Mouse (Mus musculus) right cerebral cortex, adult 2 months (tissue): ENCODE data around the gene Naaladl1.
A peak's percentile ranks its signal among the peaks of the same experiment; 100 is the strongest.

Experiments
- DNase-seq, 2 experiments: peaks; one replicate each; pipeline ENCODE4 v3.0.0; 2021 to 2022; ENCODE audit warnings: low spot score in 2 of 2

The Naaladl1 gene

DNA sequence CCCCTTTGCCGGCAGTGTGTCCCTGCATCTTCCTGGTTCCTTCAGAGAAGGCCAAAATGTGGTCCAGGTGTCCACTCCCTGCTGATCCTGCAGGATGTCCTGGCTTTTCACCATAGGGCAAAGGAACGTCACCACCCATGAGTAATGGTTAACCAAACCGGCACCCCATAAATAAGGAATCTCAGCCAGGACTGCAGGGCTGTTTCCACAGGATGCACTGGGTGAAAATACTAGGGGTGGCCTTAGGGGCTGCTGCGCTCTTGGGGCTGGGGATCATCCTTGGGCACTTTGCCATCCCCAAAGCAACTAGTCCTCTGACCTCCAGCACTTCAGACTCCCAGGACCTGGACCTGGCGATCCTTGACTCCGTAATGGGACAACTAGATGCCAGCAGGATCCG, at the start of gene Naaladl1:
Gene Naaladl1, plus strand, starts transcription at position 197 of the 400 bp plus-strand sequence.
- no peak for DNase-seq

GRCm38 (mm10) chr19:6056696-6057095, 48.9 kb upstream of the Naaladl1 start:
- no peak for DNase-seq

DNA sequence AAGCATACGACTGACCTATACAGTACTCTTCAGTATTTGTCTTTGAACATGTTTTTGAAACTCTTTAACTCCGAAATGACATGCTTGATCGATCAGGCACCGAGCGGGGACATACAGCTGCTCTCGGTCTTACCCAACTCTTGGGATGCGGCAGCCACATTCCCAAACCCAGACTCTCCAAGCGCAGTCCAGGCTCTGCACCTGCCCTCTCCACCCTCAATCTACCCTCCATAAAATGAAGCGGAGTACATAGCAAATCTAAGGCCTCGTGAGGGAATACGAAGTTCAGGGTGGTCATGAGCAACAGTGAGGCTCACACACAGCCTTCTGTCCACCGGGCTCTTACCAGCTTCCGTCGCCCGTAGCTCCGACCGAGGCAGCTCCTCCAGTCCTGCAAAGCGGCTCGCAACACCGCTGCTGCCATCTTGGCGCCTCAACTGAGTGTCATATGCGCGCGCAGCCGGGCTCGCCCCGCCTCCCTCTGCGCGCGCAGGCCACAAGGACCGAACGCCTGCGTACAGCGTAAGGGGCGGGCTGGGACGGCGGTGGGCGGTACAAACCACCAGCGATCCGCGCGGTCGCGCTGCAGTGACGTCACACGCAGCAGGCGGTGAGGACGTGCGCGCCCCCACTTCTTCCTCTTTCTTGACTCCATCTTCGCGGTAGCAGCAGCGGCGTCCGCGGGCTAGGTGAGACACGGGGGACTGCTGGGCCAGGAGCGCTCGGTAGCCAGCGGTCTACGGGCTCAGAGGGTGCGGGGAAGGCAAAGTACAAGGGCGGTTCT, 48.1 kb upstream of the Naaladl1 start, which contains the start of the genes Mrpl49 and Fau:
Gene Mrpl49, minus strand, starts transcription at position 473 of the 784 bp plus-strand sequence.
Gene Fau, plus strand, starts transcription at position 532 of the 784 bp plus-strand sequence.
- peak; percentile 99 to 100 for DNase-seq

DNA sequence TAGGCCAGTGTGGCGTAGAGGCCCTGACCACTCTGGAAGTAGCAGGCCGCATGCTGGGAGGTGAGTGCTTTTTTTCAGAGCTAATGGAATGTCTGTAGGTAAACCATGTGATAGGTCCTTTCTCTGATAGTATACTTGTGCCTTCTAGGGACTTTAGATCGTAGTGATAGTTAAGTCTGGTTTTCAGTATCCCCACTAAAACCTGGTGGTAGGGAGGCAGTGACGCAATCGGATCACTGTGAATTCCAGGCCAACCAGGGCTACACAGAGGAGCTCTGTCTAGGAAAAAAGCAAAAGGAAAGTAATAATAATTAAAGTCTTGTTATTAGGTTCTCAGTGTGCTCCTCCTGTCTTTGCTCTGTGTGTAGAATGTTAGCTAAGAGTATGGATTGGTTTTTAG, 47.1 kb upstream of the Naaladl1 start:
- no peak for DNase-seq

DNA sequence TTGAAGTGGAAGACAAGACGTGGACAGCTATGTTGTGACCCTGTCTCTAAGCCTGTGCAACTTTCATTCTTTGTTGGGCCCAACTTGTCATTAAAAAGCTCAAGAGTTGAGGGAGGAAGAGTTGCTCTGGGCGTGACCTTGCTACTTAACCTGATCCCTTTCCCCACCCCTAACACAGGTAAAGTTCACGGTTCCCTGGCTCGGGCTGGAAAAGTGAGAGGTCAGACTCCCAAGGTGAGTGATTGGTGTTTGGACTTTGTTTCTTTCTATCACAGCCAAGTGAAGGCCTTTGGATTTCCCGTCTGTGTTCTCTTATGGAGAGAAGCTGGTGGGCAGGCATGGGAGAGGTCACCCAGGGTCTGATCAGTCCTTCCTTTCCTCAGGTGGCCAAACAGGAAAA, 46.6 kb upstream of the Naaladl1 start:
- no peak for DNase-seq

DNA sequence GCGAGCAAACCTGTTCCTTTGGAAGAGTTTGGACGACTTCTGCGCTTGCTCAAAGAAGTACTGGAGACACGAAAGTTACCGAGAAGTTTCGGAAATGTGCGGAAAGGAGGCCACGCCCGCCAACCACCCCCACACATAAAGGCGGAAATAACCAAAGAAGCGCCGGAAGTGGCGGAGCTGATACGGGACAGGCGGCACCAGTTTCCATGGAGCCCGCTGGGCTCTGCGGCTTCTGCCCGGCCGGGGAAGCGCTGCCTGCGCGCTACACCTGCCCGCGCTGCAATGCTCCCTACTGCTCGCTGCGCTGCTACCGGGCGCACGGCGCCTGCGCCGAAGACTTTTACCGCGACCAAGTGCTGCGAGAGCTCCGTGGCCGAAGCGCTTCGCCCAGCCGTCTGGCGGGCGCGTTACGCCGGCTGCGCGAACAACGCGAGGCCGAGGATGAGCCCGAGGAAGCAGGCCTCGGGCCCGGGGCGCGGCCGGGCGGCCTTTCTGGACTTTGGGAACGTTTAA, 44.5 kb upstream of the Naaladl1 start, which contains the start of gene Znhit2:
Gene Znhit2, plus strand, starts transcription at position 172 of the 513 bp plus-strand sequence.
- DNase-seq, result peak; percentile 95 to 96

GRCm38 (mm10) chr19:6061641-6062302, 43.8 kb upstream of the Naaladl1 start:
- peak; percentile 35 to 42 for DNase-seq

DNA sequence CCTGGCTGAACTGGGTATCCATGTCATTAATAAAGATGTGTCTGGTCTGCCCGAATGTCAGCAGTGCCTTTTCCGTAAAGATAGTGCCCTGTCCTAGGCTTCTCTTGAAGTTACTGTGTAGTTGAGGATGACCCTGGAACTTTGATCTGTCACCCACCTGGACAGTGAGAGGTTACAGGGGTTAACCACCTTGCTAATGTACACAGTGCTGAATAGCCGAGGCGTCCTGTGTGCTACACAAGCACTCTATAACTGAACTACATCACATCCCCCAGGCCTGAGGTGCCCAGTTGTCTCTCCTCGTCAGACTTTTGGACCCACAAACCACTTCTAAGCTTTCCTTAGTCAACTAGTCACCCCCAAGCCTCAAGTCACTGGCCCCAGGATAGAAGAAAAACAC, 43.2 kb upstream of the Naaladl1 start:
- DNase-seq, result no peak

DNA sequence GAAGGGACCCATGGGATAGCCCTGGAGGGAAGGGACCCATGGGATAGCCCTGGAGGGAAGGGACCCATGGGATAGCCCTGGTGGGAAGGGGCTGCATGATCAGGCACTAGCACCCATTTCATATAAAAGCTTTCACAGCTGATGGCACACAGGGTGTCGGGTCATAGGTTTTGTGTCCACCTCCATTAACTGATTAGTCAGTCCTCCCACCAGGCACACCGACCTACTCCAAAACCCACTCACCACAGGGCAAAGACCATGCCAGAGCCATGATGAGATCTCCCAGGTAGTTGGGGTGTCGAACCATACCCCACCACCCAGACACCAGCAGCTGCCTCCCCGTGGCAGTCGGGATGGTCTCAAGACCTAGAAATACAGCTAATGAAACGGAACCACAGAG, 42.5 kb upstream of the Naaladl1 start:
- DNase-seq, result no peak

GRCm38 (mm10) chr19:6066571-6066970, 39.0 kb upstream of the Naaladl1 start:
- peak in 1 of 2 experiments; percentile 20 for DNase-seq

DNA sequence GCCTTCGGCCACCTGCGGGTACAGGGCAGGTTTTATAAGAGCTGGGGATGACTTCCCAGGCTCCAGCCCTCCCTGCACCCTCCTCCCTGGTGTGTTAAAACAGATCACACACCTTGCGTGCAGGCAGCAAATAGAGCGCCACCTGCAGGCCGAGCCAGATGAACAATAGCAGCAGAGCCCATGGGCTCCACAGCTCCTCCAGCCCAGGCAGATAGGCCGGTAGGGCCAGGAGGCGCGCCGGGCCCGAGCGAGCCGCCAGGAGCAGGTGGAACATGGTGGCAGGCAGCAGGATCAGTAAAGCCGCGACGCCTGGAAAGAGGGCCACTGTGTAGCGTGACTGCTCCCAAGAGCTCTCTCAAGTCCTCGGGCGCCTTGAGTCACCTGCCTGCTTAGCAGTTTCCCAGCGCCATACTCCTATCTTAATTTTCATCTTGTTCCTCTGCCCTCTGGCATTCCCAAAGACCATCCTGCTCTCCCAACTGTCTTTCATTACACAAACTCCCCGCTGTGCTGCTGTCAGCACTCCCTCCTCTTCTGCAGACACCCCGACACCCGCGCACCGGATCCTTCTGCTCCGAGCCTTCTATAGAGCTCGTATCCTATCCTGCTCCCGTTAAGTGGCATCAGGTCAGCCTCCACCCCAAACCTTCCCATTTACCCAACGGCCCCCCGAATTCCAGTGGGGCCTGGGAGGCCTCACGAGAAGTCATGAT, 38.4 kb upstream of the Naaladl1 start:
- DNase-seq, result peak; percentile 83 to 89

DNA sequence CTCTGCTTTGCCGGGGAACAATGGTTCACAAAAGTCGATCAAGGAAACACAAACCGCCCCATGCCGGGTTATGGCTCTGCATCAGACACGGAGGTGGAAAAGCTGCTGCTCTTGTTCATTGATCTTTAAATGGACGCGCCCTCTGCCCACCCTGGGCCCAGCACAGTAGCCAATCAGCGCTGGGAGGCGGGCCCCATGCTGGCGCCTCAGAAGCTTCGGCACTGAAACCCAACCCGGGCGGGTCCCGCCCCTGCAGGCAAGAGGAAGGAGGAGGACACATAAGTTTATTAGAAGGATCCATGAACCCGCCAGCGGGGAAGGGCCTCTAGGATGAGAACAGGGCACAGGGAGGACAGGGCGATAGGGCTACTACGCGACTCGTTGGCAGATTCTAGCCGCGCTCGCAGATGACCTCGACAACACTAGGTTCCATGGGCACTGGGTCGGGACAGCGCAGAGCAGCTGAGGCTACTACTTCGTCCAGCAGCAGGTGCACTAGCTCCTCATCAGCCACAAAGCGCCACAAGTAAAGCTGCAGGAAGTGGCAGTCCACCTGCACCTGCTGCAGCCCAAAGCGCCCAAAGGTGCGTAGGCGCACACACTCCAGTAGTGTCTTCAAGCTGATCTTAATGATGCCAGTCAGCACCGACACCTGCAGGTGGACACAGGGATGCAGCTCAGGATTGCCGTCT, 37.7 kb upstream of the Naaladl1 start, which contains the start of gene Tm7sf2:
Gene Tm7sf2, minus strand, starts transcription at position 650 of the 692 bp plus-strand sequence.
- peak; percentile 85 to 87 for DNase-seq

- no peak for DNase-seq
Measured at GRCm38 (mm10) chr19:6068951-6069350, 36.6 kb upstream of the Naaladl1 start.

GRCm38 (mm10) chr19:6069851-6070250, 35.7 kb upstream of the Naaladl1 start:
- no peak for DNase-seq

DNA sequence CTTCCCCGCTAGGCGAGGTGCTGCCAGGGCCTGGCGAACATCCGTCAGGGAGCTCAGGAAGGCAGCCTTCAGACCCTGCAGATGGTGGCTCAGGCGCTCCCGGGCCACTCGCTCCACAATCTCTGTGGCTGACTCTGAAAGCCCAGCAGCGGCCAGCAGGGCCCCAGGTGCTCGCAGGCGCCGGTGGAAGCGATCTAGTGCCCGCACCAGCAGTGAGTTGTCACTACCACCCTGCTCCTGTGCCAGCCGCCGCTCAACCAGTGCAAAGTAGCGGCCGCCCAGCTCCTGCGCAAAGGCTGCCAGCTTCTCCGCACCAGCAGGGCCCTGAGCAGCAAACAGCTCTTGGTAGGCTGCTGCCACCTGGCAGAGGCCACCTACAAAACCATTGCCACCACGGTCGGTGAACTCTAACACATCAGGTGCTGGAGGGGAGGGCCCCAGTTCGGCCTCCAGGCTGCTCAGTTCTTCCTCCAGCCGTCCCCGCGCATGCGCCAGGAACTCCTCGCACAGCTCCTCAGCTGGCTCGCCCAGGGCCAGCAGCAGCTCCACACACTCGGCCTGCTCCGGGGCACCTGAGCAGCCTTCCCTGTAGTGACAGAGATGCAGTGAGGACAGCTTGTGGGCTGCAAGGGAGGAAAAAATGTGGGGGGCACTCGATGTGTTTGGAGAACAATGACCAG, 34.9 kb upstream of the Naaladl1 start:
- no peak for DNase-seq

DNA sequence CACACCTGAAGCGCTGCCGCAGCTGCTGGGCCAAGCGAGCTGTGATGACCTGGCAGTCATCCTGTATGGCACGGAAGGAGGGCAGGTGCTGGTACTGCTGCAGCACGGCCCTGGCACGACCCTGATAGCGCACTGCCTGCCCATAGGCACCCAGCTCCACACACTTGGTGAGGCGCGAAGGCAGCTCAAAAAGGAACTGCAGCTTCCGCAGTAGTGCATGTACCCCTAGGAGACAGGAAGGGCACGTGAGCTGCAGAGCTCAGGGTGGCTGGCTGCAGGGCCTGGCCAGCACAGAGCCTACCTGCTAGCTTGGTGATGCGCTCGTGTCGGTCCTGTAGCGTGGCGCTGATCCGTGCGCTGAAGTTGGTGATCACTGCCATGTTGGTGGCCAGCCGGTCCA, 34.3 kb upstream of the Naaladl1 start:
- no peak for DNase-seq

DNA sequence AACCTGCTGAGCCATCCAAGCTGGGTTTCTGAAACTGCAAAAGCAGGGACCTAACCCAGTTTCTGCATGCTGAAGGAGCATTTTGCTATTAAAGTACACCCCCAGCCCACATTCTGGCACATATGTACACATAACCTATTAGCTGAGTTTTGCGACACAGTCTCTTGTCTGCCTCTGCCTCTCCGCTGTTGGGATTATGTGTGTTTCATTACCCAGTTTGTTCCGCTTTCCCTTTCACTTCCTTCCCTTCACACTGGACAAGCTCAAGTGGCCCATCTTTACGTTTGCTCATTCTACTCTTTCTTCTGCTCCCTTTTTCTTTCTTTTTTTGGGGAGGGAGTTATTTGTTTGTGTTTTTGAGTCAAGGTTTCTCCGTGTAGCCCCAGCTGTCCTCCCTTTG, 31.7 kb upstream of the Naaladl1 start:
- DNase-seq, result no peak

DNA sequence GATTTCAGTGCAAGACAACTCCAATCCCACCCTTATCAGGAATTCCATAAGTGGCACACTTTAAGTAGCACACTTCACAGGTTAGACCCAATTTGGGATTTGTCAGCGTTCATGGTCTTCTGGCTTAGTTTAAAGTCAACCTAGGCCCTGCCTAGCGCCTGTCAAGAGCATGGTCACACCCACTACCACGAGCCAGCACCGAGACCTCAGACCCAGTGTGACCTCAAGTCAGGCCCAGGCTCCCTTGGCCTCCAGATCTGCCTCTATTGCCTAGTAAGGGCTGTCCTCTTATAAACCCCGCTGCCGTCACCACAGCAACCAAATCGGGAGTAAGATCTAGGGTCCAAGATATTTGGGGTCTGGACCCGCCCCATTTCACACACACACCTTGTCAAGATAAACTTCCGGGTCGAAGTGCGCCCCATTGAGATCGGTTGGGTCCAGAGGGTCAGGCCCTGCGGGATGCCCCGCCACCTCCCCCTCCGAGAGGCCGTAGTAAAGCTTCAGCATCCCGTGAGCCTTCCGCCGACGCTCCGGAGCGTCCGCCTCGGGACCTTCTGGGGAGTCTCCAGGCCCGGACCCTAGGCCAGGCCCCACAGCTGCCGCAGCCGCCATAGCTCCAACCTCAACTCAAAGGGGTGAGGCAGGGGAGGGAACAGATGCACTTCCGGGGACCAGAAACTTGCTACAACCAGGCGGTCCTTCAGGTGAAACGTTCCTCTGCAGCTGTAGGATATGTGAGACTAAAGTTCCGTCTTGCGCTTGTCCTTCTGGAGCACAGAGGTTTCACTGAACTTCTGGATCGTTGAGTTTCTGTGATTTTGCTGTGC, 28.8 kb upstream of the Naaladl1 start, which contains the start of gene Vps51:
Gene Vps51, minus strand, starts transcription at position 668 of the 830 bp plus-strand sequence.
- peak; percentile 91 to 92 for DNase-seq

GRCm38 (mm10) chr19:6079983-6080480, 25.6 kb upstream of the Naaladl1 start, which contains the start of gene Tmem262:
Tmem262 (plus strand) TSS chr19:6080033.
- DNase-seq, result no peak
